Mouse (Mus musculus) limb, embryonic 14.5 days (tissue): ENCODE results near the gene Glipr2. TPM values are rescaled to one million over a fixed set of nuclear protein-coding genes. Genes with fewer than 3 reads are reported as not detected.

Experiments
- ATAC-seq: fragments of 200-750 bp; cut with Nextera tagmentation; 2 replicates; pipeline ENCODE4 v1.8.0; 2017; ENCODE audit warnings: low read depth, moderate number of reproducible peaks, moderate TSS enrichment; ENCODE audit not compliant: low FRiP score
- DNase-seq: peaks from one replicate; pipeline ENCODE4 v3.0.0-alpha.2; 2015; ENCODE audit warnings: low spot score
- H3K27ac ChIP-seq: fragments of 300-500 bp; sonication (generic); replicated peaks from 2 replicates; pipeline ENCODE4 v1.5.1; 2014; ENCODE audit warnings: low read depth, mild to moderate bottlenecking, low read length, moderate library complexity, mixed read lengths
- H3K27me3 ChIP-seq: fragments of 300-500 bp; sonication (generic); 2 replicates; pipeline ENCODE4 v1.6.1; 2014; ENCODE audit warnings: low read length, mixed read lengths; ENCODE audit not compliant: control insufficient read depth, insufficient read depth
- H3K36me3 ChIP-seq: fragments of 300-500 bp; sonication (generic); 2 replicates; pipeline ENCODE4 v1.6.1; 2014; ENCODE audit warnings: mild to moderate bottlenecking, low read length, moderate library complexity, mixed read lengths; ENCODE audit not compliant: control insufficient read depth, insufficient read depth
- H3K4me1 ChIP-seq: fragments of 300-500 bp; sonication (generic); 2 replicates; pipeline ENCODE4 v1.6.1; 2014; ENCODE audit warnings: antibody characterized with exemption, low read length, mixed read lengths; ENCODE audit not compliant: control insufficient read depth, insufficient read depth
- H3K4me2 ChIP-seq: fragments of 300-500 bp; sonication (generic); replicated peaks from 2 replicates; pipeline ENCODE4 v1.6.1; 2014; ENCODE audit warnings: low read depth, mild to moderate bottlenecking, low read length, moderate library complexity; ENCODE audit not compliant: severe bottlenecking
- H3K4me3 ChIP-seq: fragments of 300-500 bp; sonication (generic); replicated peaks from 2 replicates; pipeline ENCODE4 v1.5.1; 2014; ENCODE audit warnings: low read length
- H3K9ac ChIP-seq: fragments of 300-500 bp; sonication (generic); 2 replicates; pipeline ENCODE4 v1.6.1; 2014; ENCODE audit warnings: mild to moderate bottlenecking, low read depth, low read length, moderate library complexity; ENCODE audit not compliant: severe bottlenecking
- H3K9me3 ChIP-seq: fragments of 300-500 bp; sonication (generic); 2 replicates; pipeline ENCODE4 v1.6.1; 2016; ENCODE audit warnings: low read length; ENCODE audit not compliant: control insufficient read depth
- POLR2A ChIP-seq: fragments of 200-500 bp; IDR thresholded peaks from 2 replicates; pipeline ENCODE4 v1.8.0; 2012; ENCODE audit warnings: inconsistent platforms, mild to moderate bottlenecking, moderate library complexity, borderline replicate concordance; ENCODE audit not compliant: insufficient read depth, insufficient read length; ENCODE audit errors: extremely low read depth
- WGBS: fragments of 180-500 bp; shearing (Covaris S2); extraction: QIAGEN DNeasy Blood & Tissue Kit; methylation state at CpG from one replicate; pipeline ENCODE4 v1.1.7; 2014; 5-methylcytosine and 5-hydroxymethylcytosine counted together
- polyA plus RNA-seq, 2 experiments: library from polyadenylated mRNA; depleted of rRNA in 1 of 2; stranded (reverse) in 1 of 2; unstranded in 1 of 2; fragments of >200 nt; fragmentation: Nextera tagmentation in 1 of 2; extraction: Ambion mirVana in 1 of 2; gene quantifications; 2 replicates each; pipeline versions ENCODE4 v1.2.1 to v1.2.3; 2012 to 2014

Gene Glipr2
- polyA plus RNA-seq, 2 experiments, result 67.0 to 121 TPM

- WGBS, result 94% methylated on average over 3 of the region's 3 CpGs
- no peaks in the 10 kb centered on the region for H3K9me3 ChIP-seq
- no peak overlapping the region for H3K4me3 ChIP-seq
- DNase-seq, result no peak
- H3K4me2 ChIP-seq, result no peak overlapping the region
- H3K36me3 ChIP-seq, result peaks cover 83% of the 10 kb centered on the region
- no peak overlapping the region for H3K27ac ChIP-seq
- no peaks in the 10 kb centered on the region for H3K27me3 ChIP-seq
- H3K4me1 ChIP-seq, result no peaks in the 10 kb centered on the region
- no peak for ATAC-seq
- no peak overlapping the region for H3K9ac ChIP-seq
- no peak for TF ChIP-seq POLR2A
Measured at GRCm38 (mm10) chr4:43927826-43928225, 29.4 kb upstream of the Glipr2 start.

GRCm38 (mm10) chr4:43931877-43932276 is 25.3 kb upstream of the Glipr2 start:
- no peak for DNase-seq

GRCm38 (mm10) chr4:43936186-43936585 is 21.0 kb upstream of the Glipr2 start:
- Histone ChIP-seq H3K27me3 (no peaks in the 10 kb centered on the region), H3K9ac (no peak overlapping the region), H3K4me3 (no peak overlapping the region), H3K4me2 (no peak overlapping the region), H3K27ac (no peak overlapping the region), H3K36me3 (peaks cover 53% of the 10 kb centered on the region), H3K4me1 (no peaks in the 10 kb centered on the region), H3K9me3 (no peaks in the 10 kb centered on the region)
- TF ChIP-seq POLR2A, result no peak
- ATAC-seq (no peak), DNase-seq (no peak)
- WGBS, result 82% methylated on average over 4 of the region's 4 CpGs

More at GRCm38 (mm10) chr4:43931877-43932276, 25.3 kb upstream of the Glipr2 start:
- Histone ChIP-seq H3K36me3 (peaks cover 71% of the 10 kb centered on the region), H3K27ac (no peak overlapping the region), H3K9ac (no peak overlapping the region), H3K4me1 (no peaks in the 10 kb centered on the region), H3K4me3 (no peak overlapping the region), H3K27me3 (no peaks in the 10 kb centered on the region), H3K9me3 (no peaks in the 10 kb centered on the region), H3K4me2 (no peak overlapping the region)
- no peak for ATAC-seq
- TF ChIP-seq POLR2A, result no peak
- 94% methylated on average over 4 of the region's 4 CpGs for WGBS

GRCm38 (mm10) chr4:43936749-43937674 is 20.2 kb upstream of the Glipr2 start:
- no peak for TF ChIP-seq POLR2A
- H3K4me3 ChIP-seq, result no peak overlapping the region
- 78% methylated on average over 14 of the region's 14 CpGs for WGBS
- H3K9ac ChIP-seq, result no peak overlapping the region
- H3K36me3 ChIP-seq, result peaks cover 49% of the 10 kb centered on the region
- no peak for DNase-seq
- no peak overlapping the region for H3K4me2 ChIP-seq
- no peaks in the 10 kb centered on the region for H3K27me3 ChIP-seq
- no peak for ATAC-seq
- H3K27ac ChIP-seq, result no peak overlapping the region
- H3K9me3 ChIP-seq, result no peaks in the 10 kb centered on the region
- H3K4me1 ChIP-seq, result no peaks in the 10 kb centered on the region

- Histone ChIP-seq H3K27me3 (no peaks in the 10 kb centered on the region), H3K27ac (no peak overlapping the region), H3K4me3 (no peak overlapping the region), H3K4me2 (no peak overlapping the region), H3K9me3 (no peaks in the 10 kb centered on the region), H3K4me1 (no peaks in the 10 kb centered on the region), H3K9ac (no peak overlapping the region), H3K36me3 (peaks cover 60% of the 10 kb centered on the region)
- ATAC-seq (no peak), DNase-seq (no peak)
- 88% methylated on average over 5 of the region's 5 CpGs for WGBS
- TF ChIP-seq POLR2A, result no peak
Measured at GRCm38 (mm10) chr4:43941315-43941714, 15.9 kb upstream of the Glipr2 start.
